Mouse (Mus musculus): ENCODE measurements at regions not wholly inside any gene's neighbourhood (a gene's known extent, or its start where the extent isn't known, plus 50 kb on each side); places are given as distances from the start of the nearest gene placed in this dataset.

DNA sequence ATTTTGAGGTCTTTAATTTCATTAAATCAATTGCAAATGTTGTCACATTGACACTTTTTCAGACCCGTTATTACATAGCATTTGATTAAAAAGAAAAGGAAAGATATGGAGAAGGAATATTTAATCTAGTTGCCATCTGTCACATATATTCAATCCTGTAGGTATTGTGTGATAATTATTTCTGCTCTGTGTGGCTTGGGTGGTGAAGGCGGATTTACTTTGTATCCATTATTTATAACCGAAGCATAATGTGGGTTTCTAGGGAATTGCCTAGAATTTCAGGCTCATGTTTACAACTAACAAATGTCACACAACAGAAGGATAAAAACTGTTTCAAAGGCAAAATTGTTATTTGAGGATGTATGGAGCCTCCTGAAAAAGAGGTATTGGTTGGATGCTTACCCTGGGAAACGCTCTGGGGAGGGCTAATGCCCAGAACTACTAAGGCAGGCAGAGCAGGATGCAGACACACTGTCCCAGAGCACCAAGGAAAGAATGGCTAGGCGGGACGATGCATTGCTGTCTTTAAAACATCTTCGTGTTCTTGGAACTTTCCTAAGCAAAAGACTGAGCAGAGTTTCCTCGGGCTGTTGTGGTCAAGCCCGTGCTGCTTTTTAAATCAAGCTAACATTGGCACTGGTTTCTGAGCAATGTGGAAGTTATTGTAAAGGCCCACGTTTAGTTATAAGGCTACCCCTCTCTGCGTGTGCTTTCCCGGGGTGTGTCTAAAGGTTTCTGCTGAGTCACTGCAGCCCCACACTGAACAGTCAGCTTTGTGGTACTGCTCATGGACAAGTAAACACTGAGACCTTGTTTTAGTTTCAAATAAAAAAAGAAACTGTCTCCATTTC lies 105.8 kb upstream of the Sgk1 start:
- DNase-seq (ENCODE audit: extremely low spot score, low read depth, low spot score), result no peak

DNA sequence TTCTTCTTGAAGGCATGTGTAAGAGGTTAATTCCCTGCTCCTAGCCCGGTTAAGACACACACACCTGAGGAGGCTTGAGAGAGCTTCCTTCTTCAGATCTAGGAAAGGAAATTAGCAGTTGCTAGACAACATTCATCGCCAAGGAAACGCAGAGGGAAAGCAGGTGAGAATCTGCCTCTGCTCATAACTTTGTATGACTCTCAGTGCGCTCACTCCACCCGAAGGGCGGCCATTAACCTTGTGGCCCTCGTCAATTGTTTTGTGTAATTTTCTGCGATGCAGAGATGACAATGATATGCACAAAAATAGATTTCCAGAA lies 105.3 kb upstream of the Sgk1 start:
- no peak for DNase-seq (ENCODE audit: extremely low spot score, low read depth, low spot score)

DNA sequence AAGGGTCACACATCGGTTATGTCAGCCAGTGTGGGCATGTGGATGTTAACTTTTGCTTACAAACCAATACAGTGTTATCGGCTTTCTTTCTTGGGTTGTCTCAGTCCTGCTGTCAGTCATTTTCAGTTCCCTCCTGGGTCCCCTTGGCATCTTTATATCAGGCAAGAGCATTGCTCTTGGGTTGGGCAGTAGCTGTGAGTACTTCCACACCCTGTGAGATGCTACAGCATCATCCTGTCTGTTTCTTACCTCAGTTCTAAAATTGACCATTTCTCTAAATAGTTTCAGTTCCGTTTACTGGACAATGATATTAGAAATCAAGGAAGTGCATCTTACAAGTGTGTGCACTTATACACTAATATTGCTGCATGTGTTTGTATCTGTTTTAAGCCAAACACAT lies 104.9 kb upstream of the Sgk1 start:
- no peak for DNase-seq (ENCODE audit: extremely low spot score, low read depth, low spot score)

DNA sequence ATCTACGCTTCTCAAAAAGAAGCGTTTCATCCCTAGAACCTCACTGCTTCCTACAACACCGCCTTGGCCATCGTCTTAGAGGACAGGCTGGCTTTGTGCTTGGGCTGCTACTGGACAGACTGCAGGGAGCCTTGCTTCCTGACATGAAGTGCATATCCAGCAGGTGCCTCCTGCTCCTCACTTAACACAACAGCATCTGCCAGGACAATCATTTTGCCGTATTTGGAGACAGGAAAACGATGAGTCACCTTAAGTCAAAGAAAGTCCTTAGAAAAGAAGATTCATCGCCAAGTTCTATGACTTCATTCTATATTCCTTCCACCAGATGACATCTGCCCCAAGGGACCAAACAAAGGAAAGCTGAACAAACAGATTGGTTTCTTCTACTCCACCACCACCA lies 98.5 kb upstream of the Sgk1 start:
- DNase-seq (ENCODE audit: extremely low spot score, low read depth, low spot score), result no peak

DNA sequence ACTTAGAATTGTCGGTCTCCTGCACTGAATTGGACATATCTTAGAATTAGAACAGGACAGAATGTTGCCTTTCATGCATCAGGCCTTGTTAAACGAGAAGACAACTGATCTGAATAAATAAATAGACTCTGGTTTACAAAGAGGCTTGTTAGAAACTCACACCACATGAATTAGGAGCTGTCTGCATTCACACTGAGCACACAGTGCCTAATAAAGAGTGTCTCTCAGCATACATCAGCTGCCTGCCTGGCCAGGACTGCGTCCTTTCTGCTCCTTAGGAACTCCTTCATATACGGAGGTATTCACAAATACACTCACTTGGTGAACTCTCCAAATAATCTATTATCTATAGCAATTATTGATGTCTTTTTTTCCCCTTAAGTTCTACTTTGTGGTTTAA lies 96.9 kb upstream of the Sgk1 start:
- DNase-seq (ENCODE audit: extremely low spot score, low read depth, low spot score), result no peak

DNA sequence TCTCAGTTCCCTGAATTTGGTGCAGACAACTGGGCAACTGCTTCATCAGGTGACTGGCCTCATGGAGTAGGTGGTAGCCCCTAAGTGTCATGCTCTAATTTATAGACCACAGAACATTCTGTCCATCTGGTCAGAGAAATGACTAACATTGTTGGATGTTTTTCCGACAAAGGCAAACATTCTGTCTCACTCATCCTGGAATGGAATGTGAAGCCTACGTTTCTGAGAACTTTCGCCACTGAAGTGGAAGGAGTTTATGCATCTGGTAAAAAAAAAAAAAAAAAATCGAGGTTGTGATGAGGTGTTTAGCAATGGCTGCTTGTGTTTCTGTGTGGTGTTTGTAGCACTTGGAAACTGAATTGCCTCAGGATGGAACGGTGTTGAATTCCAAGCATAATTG lies 96.2 kb upstream of the Sgk1 start:
- DNase-seq (ENCODE audit: extremely low spot score, low read depth, low spot score), result no peak

DNA sequence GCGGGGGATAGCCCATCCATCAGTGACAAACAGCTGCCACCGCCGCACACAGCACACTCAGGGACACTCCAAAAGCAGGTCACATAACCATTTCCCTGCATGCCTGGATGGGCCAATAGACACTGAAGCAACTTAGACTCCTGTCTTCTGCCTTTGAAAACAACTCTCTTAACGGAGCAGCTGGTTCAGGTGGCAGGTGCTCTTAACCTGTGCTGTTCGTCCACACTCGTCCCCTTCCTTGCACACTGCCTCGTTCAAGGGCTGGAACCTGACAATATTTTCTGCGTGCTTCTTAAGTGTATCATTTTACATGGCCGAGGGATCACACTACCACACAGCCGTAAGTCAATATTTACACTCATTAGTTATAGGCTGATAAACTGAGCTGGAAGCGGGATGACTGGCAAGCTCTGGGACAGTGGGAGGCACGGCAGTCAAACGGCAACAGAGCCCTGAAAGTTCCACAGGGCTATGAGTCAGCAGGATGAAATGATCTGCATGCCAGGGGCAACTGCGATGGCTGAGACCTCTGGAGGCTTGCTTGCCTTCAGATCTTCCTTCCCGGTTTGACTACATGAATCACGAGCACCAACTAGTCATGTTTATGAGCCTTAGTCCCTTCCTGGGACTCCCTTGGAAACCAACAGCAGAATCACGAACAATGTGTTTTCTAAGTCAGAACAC lies 92.0 kb upstream of the Sgk1 start:
- DNase-seq (ENCODE audit: extremely low spot score, low read depth, low spot score), result no peak

DNA sequence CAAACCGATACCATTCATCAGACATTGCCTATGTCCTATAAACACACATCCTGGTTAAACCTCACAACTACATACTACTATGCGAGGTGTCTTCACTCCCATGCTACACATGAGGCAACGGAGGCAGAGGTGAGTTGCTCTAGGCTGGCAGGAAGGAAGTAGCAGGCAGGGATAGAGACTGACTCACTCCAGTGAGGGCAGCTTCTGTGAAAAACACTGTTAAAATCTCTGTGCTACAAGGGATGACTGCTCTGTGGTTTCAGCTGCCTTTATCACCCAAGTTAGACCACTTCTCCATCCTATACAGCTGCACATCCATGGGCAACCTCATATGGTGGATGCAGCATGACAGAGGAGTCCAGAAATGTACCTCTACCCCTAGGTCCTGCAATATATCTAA lies 91.0 kb upstream of the Sgk1 start:
- no peak for DNase-seq (ENCODE audit: extremely low spot score, low read depth, low spot score)

DNA sequence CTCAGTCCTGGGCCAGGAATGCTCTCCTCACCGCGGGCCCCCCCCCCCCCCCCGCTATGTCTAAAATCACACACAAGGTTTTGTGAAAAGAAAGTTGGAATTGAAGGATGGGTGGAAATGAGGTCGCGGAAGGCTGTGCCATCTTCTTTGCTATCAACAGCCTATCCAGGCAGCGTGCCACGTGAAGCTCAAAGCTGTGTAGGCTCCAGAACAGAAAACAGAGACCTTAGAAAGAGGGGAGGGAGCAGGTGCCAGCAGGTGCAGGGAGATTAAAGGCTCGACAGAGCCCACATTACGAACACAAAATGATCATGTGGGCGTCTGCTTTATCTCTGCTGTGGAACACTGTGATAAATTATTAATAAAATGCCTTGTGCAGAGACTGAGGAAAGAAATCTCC lies 89.6 kb upstream of the Sgk1 start:
- DNase-seq (ENCODE audit: extremely low spot score, low read depth, low spot score), result no peak

DNA sequence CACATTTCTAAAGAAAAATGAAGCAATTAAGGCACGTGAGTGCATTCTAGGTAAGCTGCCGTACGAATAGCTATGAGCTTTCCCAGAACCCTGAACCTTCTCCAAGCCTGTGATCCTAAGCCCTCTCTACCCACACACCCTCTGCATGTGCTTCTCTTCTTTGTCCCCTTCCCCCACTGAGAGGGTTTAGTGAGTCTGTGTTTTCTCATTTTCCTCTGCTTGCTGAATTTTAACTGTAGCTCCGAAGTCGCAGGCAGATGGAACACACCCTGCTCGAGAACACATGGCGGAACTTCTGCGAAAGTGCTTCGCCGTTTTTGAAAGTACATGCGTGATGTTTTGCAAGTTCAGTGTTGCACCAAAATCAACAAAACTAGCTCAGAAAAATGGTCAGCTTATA lies 88.3 kb upstream of the Sgk1 start:
- DNase-seq (ENCODE audit: extremely low spot score, low read depth, low spot score), result no peak

DNA sequence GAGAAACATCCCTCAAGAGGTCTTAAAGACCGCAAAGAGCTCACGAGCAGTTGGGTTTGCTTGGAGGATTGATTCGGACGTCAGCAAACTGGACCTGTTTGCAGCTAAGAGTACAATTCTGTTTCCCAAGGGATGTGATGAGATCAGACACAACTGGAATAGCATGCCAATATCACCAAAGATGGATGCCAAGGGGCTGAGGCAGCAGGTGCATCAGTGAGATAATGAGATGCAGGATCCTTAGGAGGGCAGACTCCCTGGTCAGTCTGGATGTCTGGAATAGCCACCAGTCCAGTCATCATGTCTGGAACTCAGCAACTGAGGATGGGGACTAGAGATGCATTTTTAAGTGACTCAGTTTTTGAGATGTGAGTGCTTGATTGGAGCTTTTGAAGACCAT lies 85.6 kb upstream of the Sgk1 start:
- no peak for DNase-seq (ENCODE audit: extremely low spot score, low read depth, low spot score)

DNA sequence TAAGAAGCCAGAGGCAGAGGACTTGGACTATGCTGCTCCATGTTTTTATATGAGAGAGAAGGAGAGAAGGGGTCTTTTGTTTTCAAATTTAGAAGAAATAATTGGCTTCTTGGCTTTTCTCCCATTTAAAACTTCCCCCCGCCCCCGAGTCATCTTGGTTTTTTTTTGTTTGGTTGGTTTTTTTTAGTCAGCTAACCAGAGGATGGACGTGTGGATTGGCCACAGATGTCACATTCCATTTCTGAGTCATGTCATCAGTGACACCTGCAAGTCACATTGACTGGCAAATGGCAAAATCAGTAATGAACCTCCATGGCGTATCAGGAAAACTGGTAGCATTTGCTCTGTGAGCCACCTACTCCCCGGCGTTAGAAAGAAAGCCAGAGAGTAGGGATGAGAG lies 83.9 kb upstream of the Sgk1 start:
- DNase-seq (ENCODE audit: extremely low spot score, low read depth, low spot score), result no peak

DNA sequence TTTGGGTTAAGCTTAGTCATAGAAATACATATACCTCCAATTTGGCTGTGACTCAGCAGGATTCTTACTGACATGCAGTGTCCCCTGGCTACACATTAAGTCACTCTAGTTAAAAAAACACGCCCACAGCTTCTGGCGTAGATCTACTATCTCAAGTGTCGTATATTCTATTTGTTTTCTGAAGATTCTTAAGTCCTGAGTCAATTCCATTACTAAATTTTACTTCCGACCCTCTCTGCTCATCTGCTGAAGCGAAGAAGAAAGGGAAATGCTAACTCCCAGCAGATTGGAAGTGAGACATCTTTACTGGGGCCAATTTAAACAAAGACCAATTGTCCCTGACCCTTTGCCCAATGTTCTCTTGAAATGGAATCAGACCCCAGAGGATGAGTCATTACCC lies 80.4 kb upstream of the Sgk1 start:
- no peak for DNase-seq (ENCODE audit: extremely low spot score, low read depth, low spot score)

DNA sequence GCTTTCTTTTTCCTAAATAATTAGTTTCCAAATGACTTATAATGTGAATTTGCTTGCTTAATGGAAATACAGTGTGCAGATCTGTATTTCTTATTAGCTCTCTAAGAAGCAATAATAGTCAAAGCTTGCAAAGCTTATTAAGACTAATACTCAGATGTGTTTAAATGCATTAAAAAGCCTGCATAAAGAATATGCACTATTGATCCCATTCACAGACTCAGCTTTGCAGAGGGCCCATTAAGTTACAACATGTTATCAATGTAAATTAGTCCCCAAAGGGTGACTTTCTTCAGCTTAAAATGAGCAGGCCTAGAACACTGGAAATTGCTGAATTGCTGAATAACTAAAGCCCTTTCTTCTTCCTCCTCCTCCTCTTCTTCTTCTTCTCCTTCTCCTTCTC lies 78.8 kb upstream of the Sgk1 start:
- no peak for DNase-seq (ENCODE audit: extremely low spot score, low read depth, low spot score)

DNA sequence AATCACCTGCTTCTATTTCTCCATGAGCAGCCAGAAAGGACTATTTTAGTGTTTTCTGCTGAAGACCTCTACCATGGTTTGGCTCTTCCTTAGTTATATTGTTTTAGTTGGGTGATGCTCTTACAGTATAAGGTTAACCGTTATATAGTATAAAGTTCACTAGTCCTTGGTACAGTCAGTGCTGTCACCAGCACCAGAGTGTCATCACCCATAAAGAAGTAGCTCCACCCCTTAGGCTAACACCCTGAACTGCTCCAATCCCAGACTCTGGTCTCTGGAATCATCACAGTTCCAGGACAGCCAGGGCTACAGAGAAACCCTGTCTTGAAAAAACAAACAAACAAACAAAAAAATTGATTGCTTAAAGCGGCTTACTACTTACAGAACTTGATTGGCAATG lies 77.2 kb upstream of the Sgk1 start:
- no peak for DNase-seq (ENCODE audit: extremely low spot score, low read depth, low spot score)

DNA sequence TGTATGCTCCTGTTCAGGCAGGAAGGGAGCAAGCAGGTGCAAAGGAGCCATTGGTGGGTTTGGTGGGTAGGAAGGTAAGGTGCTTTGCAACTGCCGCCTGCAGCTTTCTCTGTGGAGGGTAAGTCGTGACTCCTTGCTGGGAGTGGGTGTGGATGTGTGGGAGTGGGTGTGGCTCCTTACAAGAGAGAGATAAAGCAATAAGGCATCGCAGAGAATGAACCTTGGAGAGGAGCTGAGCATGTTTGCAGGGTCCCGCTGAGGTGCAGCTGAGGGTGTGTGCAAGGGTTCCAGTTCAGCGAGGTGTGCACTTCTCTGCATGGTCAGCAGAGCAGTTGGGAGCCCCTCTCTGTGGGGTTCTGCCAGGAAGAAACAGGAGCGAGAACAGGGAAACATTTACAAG lies 76.4 kb upstream of the Sgk1 start:
- DNase-seq (ENCODE audit: extremely low spot score, low read depth, low spot score), result no peak

DNA sequence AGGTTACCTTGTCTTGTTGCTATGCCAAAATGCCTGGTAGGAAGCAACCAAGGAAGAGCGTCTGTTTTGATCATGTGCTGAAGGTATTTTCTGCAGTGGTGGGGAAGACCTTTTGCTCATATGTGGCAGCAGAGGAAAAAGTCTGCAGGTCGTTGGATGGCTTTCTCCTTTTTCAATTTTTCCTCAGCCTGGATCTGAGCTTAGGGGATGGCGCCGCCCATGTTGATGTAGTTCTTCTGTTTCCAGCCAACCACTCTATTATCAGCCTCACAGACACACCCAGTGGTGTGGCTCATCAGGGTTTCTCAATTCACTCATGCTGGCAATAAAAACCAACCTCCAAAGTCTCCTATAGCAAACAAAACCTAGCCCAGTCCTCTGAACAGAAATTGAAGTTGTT lies 75.3 kb upstream of the Sgk1 start:
- no peak for DNase-seq (ENCODE audit: extremely low spot score, low read depth, low spot score)

DNA sequence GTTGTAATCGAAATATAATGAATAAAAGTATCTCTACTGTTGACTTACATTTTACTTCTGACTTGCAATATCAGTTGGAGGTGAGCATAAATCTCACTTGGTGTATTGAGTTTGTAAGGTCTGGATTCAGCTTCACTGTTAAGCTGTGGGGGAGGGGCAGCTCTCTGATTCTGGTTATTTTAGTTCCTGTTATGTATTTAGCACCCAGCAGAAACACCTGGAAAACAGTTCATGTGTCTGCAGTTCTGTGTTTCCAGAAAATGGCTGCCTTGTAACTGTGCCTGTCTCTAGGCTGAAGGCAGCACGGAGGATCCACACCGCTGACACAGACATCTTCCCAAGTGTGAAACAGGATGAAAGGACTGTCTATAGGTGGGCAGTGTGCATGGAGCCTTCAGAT lies 62.3 kb upstream of the Sgk1 start:
- no peak for DNase-seq (ENCODE audit: extremely low spot score, low read depth, low spot score)

DNA sequence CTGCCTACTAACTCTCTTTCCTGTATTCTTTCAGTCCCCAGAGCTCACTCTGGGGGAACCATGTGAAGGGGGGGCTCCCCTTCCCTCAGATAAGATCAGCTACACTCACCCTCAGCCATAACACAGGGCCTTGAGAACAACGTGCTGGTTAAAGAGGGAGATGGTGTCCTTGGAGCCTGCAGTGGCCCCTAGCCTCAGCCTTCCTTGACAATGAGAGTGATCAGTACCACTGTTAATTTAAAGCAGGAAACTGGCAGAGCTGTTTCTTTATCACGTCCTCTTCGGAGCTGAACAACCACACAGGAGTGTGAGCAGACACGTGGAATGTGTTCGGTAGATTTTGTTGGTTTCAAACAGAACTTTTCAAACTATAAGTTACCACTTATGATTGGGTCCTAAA lies 60.6 kb upstream of the Sgk1 start:
- DNase-seq (ENCODE audit: extremely low spot score, low read depth, low spot score), result no peak

DNA sequence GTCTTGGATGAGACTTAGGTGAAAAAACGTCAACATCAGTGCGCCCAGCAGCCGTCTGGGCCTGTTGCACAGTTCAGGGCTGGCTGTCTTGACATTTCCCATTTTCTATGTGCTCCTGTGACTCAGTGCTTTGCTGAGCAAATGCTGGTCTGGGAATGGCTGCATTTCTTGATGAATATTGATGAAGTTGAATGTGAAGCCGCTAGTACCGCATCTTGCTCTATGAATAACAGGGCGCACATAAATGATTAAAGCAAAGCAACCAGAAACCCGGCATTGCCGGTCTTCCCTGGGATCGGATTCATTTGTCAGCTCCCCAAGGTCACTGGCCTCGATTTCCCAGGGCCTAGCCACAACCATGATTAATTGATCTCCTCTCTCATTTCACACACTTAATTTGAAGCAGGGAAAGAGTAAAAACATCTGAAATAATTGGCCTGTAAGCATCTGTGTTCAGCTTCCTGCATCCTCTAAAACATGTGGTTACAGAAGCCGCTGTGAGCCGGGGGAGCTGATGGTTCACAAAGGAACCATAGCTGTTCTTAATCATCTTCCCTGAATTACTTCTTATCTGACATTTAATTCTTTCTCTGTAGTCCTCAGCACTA lies 57.5 kb upstream of the Sgk1 start:
- DNase-seq (ENCODE audit: extremely low spot score, low read depth, low spot score), result peak; percentile 31

DNA sequence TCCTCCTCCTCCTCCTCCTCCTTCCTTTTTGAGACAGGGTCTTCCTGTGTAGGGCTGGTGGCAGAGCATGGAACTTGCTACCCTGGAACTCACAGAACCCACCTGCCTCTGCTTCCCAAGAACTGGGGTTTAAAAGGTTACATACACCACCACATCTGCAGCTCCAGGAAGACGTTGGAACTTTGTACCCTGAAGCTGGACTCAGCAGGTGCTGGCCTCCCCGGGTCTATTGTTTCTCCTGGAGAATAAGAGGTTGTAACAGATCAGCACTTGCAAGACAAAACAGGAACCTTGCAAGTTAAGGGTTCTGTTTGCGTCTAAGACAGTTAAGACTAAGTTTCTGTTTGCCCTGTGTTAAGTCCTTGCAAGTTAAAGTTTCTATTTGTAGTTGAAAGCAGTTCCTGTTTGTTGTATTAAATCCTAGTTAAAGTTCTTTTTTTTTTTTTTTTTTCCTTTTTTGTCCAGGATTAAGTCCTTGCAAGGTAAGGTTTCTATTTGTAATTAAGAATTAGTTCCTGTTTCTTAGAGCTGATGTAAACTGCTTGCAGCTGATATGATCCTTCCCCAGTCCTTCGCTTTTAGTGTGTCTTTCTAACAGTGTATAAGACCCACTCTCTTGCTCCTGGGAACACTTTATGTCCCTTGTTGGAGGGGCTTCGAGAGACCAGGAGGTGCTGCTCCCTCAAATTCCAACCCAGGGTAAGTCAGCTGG lies 55.0 kb upstream of the Sgk1 start:
- DNase-seq (ENCODE audit: extremely low spot score, low read depth, low spot score), result no peak

DNA sequence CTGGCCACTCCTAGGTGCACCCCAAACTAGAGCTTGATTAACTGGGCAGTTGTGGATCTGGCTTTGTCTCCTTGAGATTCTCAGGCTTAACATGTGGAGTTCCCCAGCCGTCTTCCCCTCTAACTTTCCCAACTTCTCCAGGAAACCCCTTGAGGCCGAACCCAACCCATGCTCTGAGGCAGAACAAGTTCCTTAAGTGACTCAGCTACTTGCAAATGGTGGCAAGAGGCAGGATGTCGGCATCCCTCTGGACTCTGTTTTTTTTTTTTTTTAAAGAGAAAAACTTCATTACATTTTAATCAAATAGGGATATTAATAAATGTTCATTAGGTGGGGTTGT lies 54.5 kb upstream of the Sgk1 start:
- no peak for DNase-seq (ENCODE audit: extremely low spot score, low read depth, low spot score)

Data from hindlimb bud, embryonic 11.5 days (tissue).